Comparison of ENCODE assay signal across 9 mouse cellular contexts in genomic region chr7:130807749-130808148, GRCm38 (mm10). TPM values are rescaled to one million over a fixed set of nuclear protein-coding genes. Genes with fewer than 3 reads are reported as not detected.
DNase-seq lines count a peak whose midpoint lies in the region; ATAC-seq lines count a peak whose summit lies in the region.
"Had no signal": no experiment of that assay in that cellular context is flagged by ENCODE, and none has a peak within 500 bp of the region (broad histone marks: within the 10 kb centered on the region; RNA-seq: fewer than 3 reads in every experiment).

No protein-coding gene starts in this region.

- ATAC-seq in erythroblast, adult 5-6 weeks (replicated peaks; ENCODE audit: low FRiP score, poor library complexity, severe bottlenecking) = no peak

- DNase-seq in cerebellum, adult 18-20 months = peak; percentile 45 to 56
- no peak for DNase-seq in cerebellum, adult 9-11 months
- DNase-seq in 3134 (ENCODE audit: extremely low read depth, insufficient read length, low spot score) = peak; percentile 64
- peak; percentile 70 to 81 for DNase-seq in frontal cortex, adult 2 months (ENCODE audit: extremely low spot score in 1 of 2, low spot score in 1 of 2)
- DNase-seq in layer of hippocampus, adult 9-11 months = peak; percentile 78
- DNase-seq in ovary, postnatal 14 days (ENCODE audit: low spot score) = peak; percentile 22
- no peak for DNase-seq in spleen, postnatal 4 days (ENCODE audit: low spot score in 2 of 2)

RNA-seq across cellular contexts. Expression of gene Btbd16, which starts 33.9 kb away (rescaled TPM):
- polyA plus RNA-seq in frontal cortex, adult 2 months (2012; rRNA removed) = 0.50 and 0.62 TPM in 2 replicates
- not detected in 2 replicates for total RNA-seq in erythroblast, adult 5-6 weeks (2015; ENCODE audit: low replicate concordance)
- total RNA-seq in erythroblast, adult 5-6 weeks (2017; ENCODE audit: low replicate concordance) = not detected in 2 replicates
- polyA plus RNA-seq: liver, embryonic 15.5 days had no signal

RNA-seq across cellular contexts. Expression of gene Plekha1, which starts 57.8 kb away (rescaled TPM):
- polyA plus RNA-seq in frontal cortex, adult 2 months (2012; rRNA removed) = 155 and 156 TPM in 2 replicates
- total RNA-seq in erythroblast, adult 5-6 weeks (2015; ENCODE audit: low replicate concordance) = 2.1 and 3.1 TPM in 2 replicates
- 3.2 and 7.8 TPM in 2 replicates for total RNA-seq in erythroblast, adult 5-6 weeks (2017; ENCODE audit: low replicate concordance)

Comparison
In these comparisons a context has a peak if more than half of its experiments do, and no peak if none do; other contexts are left out.
1. DNase-seq: peak in cerebellum, adult 18-20 months (2 of 2), 3134 (single experiment), frontal cortex, adult 2 months (2 of 2), layer of hippocampus, adult 9-11 months (single experiment) and ovary, postnatal 14 days (single experiment); none in cerebellum, adult 9-11 months (single experiment) and spleen, postnatal 4 days (0 of 2).